Mouse (Mus musculus): ENCODE results near the gene Olfr1241.

Gene Olfr1241

GRCm38 (mm10) chr2:89487026-89487425 lies at the start of gene Olfr1241:
TSS of gene Olfr1241 (minus strand) at chr2:89487126.
- no peak for DNase-seq (ENCODE audit: low read depth, low spot score)

- DNase-seq (ENCODE audit: low read depth, low spot score), result no peak
Observed at GRCm38 (mm10) chr2:89531387-89531786, 44.5 kb upstream of the Olfr1241 start, which contains the start of gene Olfr1243. TSS of gene Olfr1243 (minus strand) at chr2:89531487.

DNA sequence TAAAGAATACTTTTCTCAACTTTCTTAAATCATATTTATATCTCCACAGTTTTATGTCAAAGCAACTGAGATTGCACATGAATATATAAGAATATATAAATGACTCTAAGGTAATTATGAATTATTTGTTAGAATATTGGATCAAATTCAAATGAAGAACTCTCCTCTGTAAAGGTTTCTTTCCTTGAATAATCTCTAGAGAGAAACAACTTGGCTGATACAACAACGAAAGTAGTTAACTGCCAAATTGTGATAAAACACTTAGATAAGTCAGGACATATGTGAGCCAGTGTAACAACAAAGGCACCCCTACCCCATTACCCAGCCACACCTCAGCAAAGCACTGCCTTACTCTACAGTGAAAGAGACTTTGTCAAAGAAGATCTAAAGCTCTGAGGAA lies 11.3 kb upstream of the Olfr1241 start, which contains the start of gene Olfr1242:
Gene Olfr1242, minus strand, starts transcription at position 101 of the 400 bp plus-strand sequence.
- no peak for DNase-seq (ENCODE audit: low read depth, low spot score)

DNA sequence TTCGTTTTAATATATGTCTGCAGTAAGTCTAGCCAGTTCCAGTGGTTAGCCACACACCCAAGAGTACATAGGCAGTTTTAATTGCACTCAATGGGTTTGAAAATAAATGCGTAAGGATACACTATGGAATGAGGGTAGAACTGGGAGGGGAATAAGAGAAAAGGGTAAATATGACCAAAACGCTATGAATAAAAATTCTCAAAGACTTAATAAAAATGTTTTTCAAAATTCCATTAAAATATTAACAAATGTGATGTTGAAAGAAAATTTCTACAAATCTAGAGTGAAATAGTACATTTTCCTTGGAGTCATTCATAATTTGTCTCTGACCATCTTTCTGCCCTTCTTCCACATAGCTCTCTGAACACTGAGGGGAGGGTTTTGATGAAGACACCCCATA lies 44.0 kb downstream of the Olfr1241 start, which contains the start of gene Olfr1240:
Gene Olfr1240, minus strand, starts transcription at position 101 of the 400 bp plus-strand sequence.
- DNase-seq (ENCODE audit: low read depth, low spot score), result no peak

All from mesoderm, embryonic 11.5 days (tissue).